Mouse (Mus musculus) heart, postnatal 25 days (tissue): ENCODE measurements around the gene Socs3. TPM values are rescaled to one million over a fixed set of nuclear protein-coding genes. Genes with fewer than 3 reads are reported as not detected.

Source experiments
- DNase-seq: peaks from one replicate; pipeline ENCODE4 v3.0.0; 2022; ENCODE audit warnings: low spot score
- intact Hi-C: fragments of 180-260 bp; cut with DNase I; formaldehyde crosslinking; loops from one replicate; pipeline ENCODE4 v1.15.1; 2025
- microRNA-seq: library from miRNA; unstranded; fragments of <30 nt; microRNA quantifications from one replicate; pipeline ENCODE4 v1.2.0, GENCODE M21; 2022
- total RNA-seq, 2 experiments: library from RNA; stranded (reverse); gene quantifications; 2 replicates each; pipeline ENCODE4 v1.2.3; 2021

Socs3 gene
- total RNA-seq, 2 experiments from 2014 or later = 5.2 to 6.3 TPM

DNA sequence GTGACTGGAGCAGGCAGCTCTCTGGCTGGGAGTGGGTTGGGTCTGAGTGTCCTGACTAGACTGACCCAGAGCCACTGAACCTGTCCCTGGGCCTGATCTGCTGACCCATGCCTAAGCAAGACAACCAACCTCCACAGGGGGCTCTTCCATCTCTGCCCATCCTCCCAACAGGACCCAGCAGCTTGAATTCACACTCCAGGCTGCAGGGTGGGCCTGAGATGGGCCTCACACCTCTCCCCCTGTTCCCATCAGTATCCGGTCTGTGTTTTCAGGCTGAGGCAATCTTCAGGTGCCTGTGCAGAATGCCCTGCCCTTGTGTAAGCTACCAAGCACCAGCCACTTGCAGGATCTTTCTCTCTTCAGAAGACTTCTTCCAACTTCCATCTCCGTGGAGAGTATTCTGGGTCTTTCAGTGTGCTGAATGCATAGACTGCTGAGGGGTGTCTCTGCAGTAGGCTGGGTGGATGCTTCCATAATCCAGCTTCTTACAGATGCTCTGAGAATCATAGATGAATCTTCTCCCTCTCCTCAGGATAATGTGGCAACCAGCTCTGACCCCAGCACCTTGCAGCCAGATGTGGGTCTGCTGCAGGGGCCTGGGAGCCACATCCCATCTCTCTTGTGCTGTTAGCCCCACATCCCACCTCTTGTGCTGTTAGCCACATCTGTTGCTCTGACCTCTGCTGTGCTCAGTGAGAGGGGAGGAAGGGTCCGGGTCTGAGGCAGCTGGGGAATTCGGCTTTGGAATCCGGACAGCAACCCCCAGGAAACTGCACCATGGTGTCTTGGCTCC lies 35.1 kb downstream of the Socs3 start:
- intact Hi-C loops = loop anchor here (2.0 kb wide), 1 partner anchor 28 kb away; no protein-coding TSS in a partner anchor
- DNase-seq = no peak

DNA sequence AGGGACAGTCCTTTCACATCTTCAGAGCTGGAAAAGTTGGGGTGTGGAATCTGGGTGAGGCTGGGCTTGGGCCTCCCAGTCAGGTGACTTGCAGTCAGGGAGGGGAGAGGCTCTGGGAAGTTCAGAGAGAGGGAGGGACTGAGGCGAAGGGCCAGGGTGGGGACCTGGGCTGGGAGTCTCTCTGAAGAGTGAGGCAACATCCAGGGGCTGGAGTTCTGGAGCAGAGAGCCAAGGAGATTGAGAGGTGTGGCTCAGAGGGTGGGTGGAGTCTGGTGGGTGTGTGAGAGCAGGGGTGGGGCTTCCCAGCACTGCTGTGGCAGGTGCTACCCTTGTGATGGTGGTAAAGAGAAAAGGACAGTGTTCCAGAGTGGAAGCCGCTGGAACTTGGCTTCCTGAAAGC lies 35.7 kb downstream of the Socs3 start:
- peak; percentile 71 for DNase-seq
- intact Hi-C loops = loop anchor here (2.0 kb wide), 1 partner anchor 29 kb away; no protein-coding TSS in a partner anchor

- intact Hi-C loops = no loop called here
Measured at GRCm38 (mm10) chr11:117932195-117932594, 37.7 kb downstream of the Socs3 start.

DNA sequence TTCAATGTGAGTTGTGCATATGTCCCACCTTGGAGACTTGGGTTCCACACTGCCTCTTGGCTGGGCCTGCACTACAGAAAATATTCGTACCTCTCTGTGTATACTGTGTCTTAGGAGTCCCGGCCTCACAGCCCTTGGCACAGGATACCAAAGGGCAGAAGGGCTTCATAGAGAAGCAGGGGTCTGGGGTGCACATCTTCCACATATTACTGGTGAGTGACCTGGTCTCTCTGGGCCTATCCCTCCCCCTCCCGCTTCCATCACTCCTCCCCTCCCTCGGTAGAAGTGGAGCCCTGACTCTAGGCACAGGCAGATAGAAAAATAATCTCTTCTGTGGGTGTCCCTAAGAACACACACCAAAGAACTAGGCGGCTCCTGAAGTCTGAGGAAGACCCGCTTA lies 38.3 kb downstream of the Socs3 start:
- intact Hi-C loops = no loop called here
- DNase-seq = no peak

More at GRCm38 (mm10) chr11:117932195-117932594, 37.7 kb downstream of the Socs3 start:
- peak; percentile 65 for DNase-seq

DNA sequence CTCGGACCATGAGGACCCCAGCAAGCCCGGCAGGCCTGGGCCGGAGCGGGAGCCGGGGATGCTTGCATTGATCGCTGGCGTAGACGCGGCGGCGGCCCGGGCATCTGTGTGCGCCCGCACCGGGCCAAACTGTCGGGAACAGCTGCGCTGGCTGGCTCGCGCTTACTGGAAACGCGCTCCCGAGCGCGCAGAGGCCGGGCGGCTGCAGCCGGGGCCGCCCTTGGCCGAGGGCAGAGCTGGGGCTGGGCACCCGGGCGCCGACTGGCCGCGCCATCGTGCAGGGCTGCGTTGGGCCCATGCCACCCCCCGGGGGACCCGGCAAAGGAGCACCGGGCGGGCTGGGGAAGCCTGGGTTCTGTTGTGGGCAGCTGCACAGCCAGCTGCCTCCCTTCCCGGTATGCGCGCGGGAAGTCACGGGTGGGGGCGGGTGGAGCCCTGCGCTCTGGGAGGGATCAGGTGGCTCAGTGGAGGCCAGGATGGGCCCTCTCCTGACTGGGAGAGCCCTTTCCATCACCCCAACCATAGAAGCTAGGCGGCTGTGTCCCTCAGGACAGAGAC lies 39.0 kb downstream of the Socs3 start:
- intact Hi-C loops = no loop called here
- no peak for DNase-seq

DNA sequence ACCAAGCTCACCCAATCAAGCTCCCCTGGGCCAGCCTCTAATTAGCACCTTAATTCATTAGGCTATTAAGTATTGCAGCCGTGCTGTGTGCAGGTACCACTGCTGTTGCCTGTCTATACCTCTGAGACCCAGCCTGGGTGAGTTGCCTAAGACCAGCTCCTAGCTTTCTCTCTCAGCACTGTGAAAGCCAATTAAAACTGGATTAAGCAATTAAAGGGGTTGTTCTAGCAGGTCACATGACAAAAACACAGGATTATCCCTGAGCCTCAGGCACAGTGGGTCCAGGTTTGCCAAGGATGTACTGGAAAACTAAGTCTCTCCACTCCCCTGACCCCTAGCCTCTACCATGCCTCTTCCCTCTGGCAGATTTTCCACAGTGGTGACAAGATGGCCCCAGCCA lies 44.3 kb downstream of the Socs3 start:
- intact Hi-C loops = no loop called here
- DNase-seq = no peak

DNA sequence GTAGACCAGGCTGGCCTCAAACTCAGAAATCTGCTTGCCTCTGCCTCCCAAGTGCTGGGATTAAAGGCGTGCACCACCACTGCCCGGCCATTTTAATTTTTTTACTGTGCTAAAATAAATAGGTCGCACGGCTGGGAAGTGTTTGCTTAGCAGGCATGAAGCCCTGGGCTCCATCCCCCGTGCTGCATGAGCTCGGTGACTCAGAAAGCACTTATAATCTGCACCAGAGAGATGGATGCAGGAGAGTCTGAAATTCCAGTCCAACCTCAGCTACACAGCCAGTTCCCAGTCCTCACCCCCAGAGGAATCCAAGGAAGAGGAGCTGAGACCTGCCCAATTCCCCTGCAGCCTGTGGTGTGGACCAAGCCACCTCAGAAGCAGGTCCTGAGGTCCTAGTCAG lies 45.4 kb downstream of the Socs3 start:
- intact Hi-C loops = no loop called here
- no peak for DNase-seq

- no peak for DNase-seq
- intact Hi-C loops = no loop called here
Measured at GRCm38 (mm10) chr11:117923279-117923678, 46.6 kb downstream of the Socs3 start.

GRCm38 (mm10) chr11:117919211-117919610 lies 50.6 kb downstream of the Socs3 start:
- DNase-seq = no peak

GRCm38 (mm10) chr11:117918541-117918940 lies 51.3 kb downstream of the Socs3 start:
- no peak for DNase-seq
- intact Hi-C loops = no loop called here

More at GRCm38 (mm10) chr11:117919211-117919610, 50.6 kb downstream of the Socs3 start:
- intact Hi-C loops = no loop called here

Small RNA genes within 50 kb of the gene (microRNA-seq; reads per million reads assigned to microRNA genes)
- 1.1 reads per million for gene Mir6933

Other genes with a start within 250 kb of the Socs3 start
- 1 to 10 TPM; 2.9 to 3.4 TPM for gene Tmc8, start 188.0 kb downstream of the Socs3 start, total RNA-seq
- gene Tmc6, start 187.8 kb downstream of the Socs3 start, total RNA-seq = 10 to 100 TPM; 14.4 to 18.8 TPM
- not detected for gene 6030468B19Rik, start 172.4 kb downstream of the Socs3 start, total RNA-seq
- 1 to 10 TPM in 1 of 2 experiments, under 1 TPM in 1; 0.36 to 1.2 TPM for gene Gm20708, start 160.4 kb downstream of the Socs3 start, total RNA-seq
- gene Syngr2, start 160.4 kb downstream of the Socs3 start, total RNA-seq = 100 to 1,000 TPM; 109 to 113 TPM
- gene Afmid, start 144.1 kb downstream of the Socs3 start, total RNA-seq = 1 to 10 TPM; 4.3 to 5.6 TPM
- 1 to 10 TPM; 2.3 to 3.2 TPM for gene Tk1, start 144.0 kb downstream of the Socs3 start, total RNA-seq
- 1 to 10 TPM in 1 of 2 experiments, under 1 TPM in 1; 0.73 to 1.3 TPM for gene Birc5, start 120.8 kb downstream of the Socs3 start, total RNA-seq
- not detected for gene Tmem235, start 109.3 kb downstream of the Socs3 start, total RNA-seq
- 1 to 10 TPM; 6.7 to 7.3 TPM for gene Tha1, start 96.6 kb downstream of the Socs3 start, total RNA-seq
- 10 to 100 TPM; 18.1 to 18.2 TPM for gene Pgs1, start 16.2 kb upstream of the Socs3 start, total RNA-seq
- gene Dnah17, start 160.6 kb upstream of the Socs3 start, total RNA-seq = under 1 TPM; 0.06 to 0.10 TPM